Mouse (Mus musculus): Measurements from ENCODE around the gene Hmx1. TPM values are rescaled to one million over a fixed set of nuclear protein-coding genes. Genes with fewer than 3 reads are reported as not detected.

The Hmx1 gene
- total RNA-seq, 1 experiment from 2014 or later = not detected

DNA sequence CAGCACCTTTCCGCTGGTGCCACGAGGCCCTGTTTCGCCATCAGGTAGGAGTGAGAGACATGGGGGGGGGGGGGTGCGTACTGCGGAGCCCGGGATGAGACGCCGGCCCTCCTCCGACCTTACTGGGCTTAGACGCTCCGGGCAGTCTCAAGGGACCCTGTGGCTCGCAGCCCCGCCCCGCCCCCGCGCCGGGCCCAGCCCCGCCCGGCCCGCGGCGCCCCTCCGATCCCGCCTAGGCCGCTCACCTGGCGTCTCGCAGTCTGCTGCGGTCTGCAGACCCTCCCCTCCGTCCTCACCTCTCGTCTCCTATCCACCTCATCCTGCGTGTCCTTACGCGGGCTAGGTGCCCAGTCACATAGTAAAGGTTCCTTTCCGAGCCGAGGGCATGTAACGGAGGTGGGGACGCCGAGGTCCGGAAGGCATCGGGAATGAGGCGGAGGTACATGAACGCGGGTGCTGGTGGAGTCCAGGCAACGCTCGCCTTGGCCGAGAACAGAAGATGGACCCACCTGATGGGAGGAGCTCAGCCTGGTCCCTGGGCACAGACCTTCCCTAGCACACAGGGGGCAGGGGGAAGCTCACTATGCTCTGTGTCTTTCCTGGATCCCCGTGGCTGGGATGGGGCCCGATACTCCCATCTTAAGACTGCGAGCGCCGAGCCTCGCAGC lies 8.9 kb downstream of the Hmx1 start:
- ATAC-seq (replicated peaks; ENCODE audit: low read depth, poor library complexity, severe bottlenecking) = no peak

GRCm38 (mm10) chr5:35398310-35398910 lies 9.5 kb downstream of the Hmx1 start:
- ATAC-seq (replicated peaks; ENCODE audit: low read depth, poor library complexity, severe bottlenecking) = no peak

DNA sequence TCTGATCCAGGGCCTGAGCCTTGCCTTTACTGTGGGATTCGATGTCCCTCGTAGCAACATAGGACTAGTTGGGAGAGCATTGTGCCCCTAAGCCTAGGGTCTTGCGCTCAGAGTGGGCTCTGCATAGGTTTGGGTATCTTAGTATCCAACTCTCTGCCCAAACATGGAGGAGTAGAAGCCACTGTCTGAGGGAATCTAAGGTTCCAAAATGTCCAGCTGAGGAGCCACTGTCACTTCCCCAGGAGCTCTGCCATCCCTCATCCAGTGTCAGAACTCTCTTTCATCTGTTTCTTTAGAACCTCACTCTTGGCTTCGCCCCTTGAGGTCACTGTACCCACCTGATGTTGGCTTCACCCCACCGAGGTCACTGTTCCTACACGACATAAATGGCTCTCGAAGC lies 10.2 kb downstream of the Hmx1 start:
- ATAC-seq (replicated peaks; ENCODE audit: low read depth, poor library complexity, severe bottlenecking) = no peak

DNA sequence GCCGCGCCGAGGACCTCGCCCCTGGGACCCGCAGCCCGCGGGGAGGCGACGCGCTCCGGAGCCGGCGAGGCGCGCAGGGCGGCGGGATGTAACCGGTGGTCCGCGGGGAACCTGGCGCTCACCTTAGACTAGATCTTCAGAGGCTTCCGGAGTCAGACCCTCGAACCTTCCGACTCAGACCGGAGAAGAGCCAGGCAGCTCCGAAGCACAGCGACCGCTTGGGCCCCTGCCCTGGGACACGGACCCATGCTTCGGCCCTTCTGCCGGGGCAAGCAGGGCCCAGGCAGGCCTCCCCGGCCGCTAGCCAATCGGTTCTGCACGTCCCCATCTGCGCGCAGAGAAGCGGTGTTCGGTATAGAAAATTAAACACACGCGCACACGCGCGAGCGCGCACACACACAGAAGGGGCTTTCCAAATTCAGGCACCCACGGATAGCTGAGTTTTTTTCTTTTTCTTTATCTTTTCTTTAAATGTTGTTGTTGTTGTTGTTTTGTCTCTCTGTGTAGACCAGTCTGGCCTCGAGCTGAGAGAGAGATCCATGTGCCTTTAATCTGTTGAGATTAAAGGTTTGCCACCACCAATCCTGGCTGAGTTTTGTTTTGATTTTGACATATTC lies 10.9 kb downstream of the Hmx1 start:
- ATAC-seq (replicated peaks; ENCODE audit: low read depth, poor library complexity, severe bottlenecking) = no peak

GRCm38 (mm10) chr5:35401240-35401639 lies 12.3 kb downstream of the Hmx1 start:
- no peak for ATAC-seq (replicated peaks; ENCODE audit: low read depth, poor library complexity, severe bottlenecking)

GRCm38 (mm10) chr5:35407411-35407930 lies 18.6 kb downstream of the Hmx1 start:
- ATAC-seq (replicated peaks; ENCODE audit: low read depth, poor library complexity, severe bottlenecking) = no peak

DNA sequence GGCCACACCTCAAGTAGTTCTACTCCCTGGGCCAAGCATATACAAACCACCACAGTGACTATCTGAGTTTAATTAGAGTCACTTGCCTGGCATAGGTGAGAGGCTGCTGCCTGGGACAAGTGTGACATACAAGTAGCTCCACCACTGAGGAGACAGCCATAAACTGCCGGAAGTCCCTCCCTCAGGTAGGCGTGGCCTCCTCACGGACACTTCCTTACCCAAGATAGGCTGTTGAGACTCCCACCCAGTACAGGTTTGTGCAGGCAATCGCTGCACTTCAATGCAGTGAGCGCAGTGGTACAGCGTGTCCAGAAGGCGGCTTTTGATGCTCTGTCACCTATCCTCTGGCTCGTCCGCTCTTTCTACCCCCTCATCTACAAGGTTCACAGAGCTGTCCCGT lies 22.1 kb downstream of the Hmx1 start:
- no peak for ATAC-seq (replicated peaks; ENCODE audit: low read depth, poor library complexity, severe bottlenecking)

GRCm38 (mm10) chr5:35412833-35413232 lies 23.9 kb downstream of the Hmx1 start:
- no peak for ATAC-seq (replicated peaks; ENCODE audit: low read depth, poor library complexity, severe bottlenecking)

DNA sequence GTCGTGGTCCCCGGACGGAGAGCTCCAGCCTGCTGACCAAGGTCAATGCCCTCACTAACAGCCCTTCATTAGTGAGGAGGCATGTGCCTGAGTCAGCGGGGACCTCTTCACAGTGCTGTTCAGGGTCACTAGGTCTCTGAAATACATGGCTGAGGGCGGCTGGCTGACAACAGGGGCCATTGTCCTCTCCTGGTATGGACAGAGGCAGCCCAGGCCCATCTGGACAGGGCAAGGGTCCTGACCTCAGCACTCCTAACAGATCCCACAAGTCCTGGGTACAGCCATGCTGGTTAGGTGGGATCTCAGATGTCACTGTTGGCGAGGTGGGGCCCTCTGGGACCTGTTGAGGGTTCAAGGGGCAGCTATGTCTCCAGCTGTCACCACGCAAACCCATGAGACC lies 28.8 kb downstream of the Hmx1 start:
- ATAC-seq (replicated peaks; ENCODE audit: low read depth, poor library complexity, severe bottlenecking) = no peak

GRCm38 (mm10) chr5:35421622-35422021 lies 32.7 kb downstream of the Hmx1 start:
- no peak for ATAC-seq (replicated peaks; ENCODE audit: low read depth, poor library complexity, severe bottlenecking)

DNA sequence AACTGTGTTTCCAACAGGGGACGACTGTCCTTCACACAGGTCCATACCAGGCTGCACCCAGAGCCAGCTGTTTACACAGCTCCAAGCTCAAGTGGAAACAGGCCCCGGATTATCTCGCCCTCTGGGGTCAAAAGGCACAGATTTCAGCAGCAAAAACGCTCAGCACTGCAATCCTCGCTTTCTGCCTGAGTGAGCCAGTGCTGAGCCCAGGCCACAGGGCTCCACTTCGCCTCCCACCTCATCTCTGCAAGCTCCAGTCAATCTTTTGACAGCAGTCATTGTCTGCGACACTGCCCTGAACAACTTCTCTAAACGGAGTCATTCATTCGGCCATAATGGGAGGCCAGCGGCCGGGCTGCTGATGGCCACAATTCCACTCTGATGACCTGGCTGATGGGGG lies 36.3 kb downstream of the Hmx1 start:
- no peak for ATAC-seq (replicated peaks; ENCODE audit: low read depth, poor library complexity, severe bottlenecking)

GRCm38 (mm10) chr5:35427901-35428300 lies 39.0 kb downstream of the Hmx1 start:
- ATAC-seq (replicated peaks; ENCODE audit: low read depth, poor library complexity, severe bottlenecking) = no peak

DNA sequence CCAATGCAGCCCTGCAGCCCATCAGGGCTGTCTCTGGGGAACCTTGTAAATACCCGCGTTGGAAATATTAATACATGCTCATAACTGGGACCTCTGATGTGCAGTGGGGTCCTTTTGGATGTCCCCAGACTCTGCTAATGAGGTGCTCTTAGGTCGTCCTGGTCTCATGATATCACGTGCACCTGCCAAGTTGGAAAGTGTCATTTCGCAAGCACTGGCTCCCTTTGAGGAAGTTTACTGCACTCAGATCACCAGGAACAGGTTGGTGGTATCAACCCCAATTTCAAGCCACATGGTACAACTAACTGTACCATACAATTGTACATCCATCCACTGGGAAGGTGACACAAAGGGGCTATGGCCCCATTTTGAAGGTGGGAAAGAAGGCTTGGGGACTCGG lies 39.5 kb downstream of the Hmx1 start:
- no peak for ATAC-seq (replicated peaks; ENCODE audit: low read depth, poor library complexity, severe bottlenecking)

DNA sequence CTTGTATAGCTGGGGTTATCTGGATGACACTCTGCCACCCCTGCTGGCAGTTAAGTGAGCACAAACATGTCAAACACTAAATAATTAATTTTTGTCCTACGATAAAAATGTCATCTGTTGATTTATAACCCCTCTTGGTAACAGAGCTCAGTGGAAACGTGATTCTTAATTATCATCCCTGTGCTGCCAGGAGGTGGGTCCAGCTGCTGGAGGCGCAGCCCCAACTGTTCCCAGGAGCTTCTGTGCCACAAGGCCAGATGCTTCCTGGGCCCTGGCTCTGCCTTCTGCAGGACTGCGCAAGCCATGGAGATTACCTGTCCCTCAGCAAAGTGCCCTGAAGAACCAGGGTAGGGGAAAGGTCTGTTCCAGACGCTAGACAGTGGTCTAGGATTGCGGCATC lies 43.2 kb downstream of the Hmx1 start:
- ATAC-seq (replicated peaks; ENCODE audit: low read depth, poor library complexity, severe bottlenecking) = no peak

DNA sequence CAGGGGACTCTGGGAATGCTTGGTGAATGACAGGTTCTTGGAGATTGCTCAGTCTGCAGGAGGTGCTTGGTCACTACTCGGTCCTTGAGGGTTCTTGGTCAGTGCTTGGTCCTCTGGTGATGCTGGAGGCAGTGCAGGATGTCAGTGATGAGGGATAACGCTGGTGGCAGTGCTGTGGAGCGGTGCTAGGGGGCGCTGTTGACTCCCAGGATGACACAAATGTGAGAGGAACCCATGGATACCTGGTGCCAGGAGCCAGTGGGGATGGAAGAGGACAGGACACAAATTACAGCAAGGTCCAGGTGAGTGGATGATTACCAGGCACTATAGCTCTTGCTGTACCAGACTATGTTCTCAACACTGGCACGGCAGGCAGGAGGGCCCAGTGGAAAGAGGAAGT lies 45.1 kb downstream of the Hmx1 start:
- no peak for ATAC-seq (replicated peaks; ENCODE audit: low read depth, poor library complexity, severe bottlenecking)

DNA sequence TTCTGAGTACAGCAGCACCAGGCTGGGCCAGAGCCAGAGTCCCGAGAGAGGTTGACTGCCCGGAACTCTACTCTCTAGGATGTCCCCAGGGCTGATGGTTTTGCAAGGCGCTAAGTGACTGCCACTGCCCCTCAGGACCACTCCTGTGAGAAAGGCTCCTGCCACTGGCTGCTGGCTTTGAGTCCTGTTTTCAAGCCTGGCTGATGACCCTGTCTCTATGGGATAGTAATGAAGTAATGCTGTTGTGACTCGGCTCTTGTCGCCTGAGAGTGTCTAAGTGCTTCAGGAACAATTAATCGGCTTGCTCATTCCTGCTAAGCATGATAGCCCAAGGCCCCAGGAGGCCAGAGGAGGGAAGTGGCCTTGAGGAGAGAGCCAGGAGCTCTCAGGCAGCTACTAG lies 45.8 kb downstream of the Hmx1 start:
- no peak for ATAC-seq (replicated peaks; ENCODE audit: low read depth, poor library complexity, severe bottlenecking)

- ATAC-seq (replicated peaks; ENCODE audit: low read depth, poor library complexity, severe bottlenecking) = no peak
Observed at GRCm38 (mm10) chr5:35438805-35439204, 49.9 kb downstream of the Hmx1 start.

- ATAC-seq (replicated peaks; ENCODE audit: low read depth, poor library complexity, severe bottlenecking) = no peak
Observed at GRCm38 (mm10) chr5:35440459-35440858, 51.6 kb downstream of the Hmx1 start.

DNA sequence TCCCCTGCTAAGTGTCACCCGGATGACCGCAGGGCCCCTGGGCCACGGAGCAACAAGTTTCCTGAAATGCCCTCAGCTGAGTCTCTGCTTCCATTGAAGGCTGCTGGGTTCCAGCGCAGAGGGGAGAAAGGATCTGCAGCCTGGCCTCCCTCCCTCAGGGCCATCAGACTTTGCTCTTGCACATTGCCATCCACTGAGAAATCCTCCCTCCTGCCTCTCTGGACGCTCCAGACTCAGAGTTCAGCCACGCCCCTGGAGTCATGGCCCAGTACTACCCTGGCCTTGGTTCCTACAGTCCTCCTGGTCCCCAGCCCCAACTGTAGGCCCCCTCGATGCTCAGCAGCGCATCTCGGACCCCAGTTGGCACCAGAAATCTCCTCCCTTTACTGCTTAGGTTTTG lies 52.5 kb downstream of the Hmx1 start:
- no peak for ATAC-seq (replicated peaks; ENCODE audit: low read depth, poor library complexity, severe bottlenecking)

DNA sequence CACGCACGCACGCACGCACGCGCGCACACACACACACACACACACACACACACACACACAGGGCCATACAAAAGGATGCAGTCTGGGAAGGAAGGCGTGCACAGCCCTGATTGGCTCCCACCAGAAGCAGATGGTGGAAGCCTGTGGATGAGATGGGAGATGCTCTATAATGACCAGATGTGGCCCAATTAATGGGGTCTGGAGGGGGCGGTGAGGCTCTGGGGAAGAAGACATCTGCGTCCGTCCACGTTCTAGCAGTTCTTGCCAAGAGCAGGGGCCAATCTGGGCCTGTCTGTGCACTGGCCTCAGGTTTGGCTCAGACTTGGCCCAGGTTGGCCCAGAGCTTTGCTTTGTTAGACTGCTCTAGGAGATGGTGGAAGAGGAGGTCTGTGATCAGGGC lies 55.8 kb downstream of the Hmx1 start:
- ATAC-seq (replicated peaks; ENCODE audit: low read depth, poor library complexity, severe bottlenecking) = no peak

DNA sequence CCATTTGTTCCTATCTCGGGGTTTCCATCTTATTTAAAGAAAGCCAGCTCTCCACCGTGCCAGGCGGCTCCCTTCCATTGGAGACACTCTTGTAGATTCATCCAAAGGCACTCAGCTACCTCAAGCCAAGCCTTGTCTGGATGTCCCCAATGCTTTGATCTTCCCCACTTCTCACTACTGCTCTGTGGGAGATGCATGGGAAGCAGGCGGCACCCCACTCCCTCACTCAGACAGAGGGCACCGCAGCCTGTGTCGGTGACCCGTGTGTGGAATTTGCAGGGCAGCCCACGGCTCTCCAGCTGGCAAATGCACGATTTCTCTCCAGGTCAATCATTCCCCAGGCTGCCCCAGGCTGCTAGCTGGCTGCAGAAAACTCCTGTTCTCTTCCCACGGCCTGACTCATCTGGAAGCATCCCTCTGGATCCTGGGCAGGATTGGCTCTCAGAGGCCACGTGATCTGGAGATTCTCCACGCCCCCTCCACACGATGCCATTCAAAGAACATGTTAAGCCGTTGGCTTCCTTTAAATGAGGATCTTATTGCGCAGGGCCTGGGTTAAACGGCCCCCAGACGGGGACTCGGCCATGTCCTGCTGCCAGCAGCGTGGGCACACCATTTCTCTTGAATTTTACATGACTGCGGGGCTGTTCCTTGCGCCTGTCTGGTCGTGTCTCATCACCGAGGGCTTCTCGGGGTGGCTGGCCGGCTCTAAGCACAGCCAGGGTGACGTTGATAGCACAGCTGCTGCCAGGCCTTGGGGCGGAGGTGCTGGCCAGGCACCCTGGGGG lies 58.9 kb downstream of the Hmx1 start:
- no peak for ATAC-seq (replicated peaks; ENCODE audit: low read depth, poor library complexity, severe bottlenecking)

Data from common myeloid progenitor, adult 5-6 weeks (primary cell).